Mouse (Mus musculus) spleen, adult 2 months (tissue): ENCODE data around the gene Cmklr1.

ENCODE experiments used
- CTCF ChIP-seq: fragments of 200-500 bp; IDR thresholded peaks from 2 replicates; pipeline ENCODE4 v1.5.1; 2011; ENCODE audit warnings: mild to moderate bottlenecking, inconsistent platforms; ENCODE audit not compliant: insufficient read depth, insufficient read length, insufficient replicate concordance; ENCODE audit errors: extremely low read depth
- POLR2A ChIP-seq: fragments of 200-500 bp; IDR thresholded peaks from 2 replicates; pipeline ENCODE4 v1.6.1; 2011; ENCODE audit warnings: low read depth, low read length, inconsistent platforms

DNA sequence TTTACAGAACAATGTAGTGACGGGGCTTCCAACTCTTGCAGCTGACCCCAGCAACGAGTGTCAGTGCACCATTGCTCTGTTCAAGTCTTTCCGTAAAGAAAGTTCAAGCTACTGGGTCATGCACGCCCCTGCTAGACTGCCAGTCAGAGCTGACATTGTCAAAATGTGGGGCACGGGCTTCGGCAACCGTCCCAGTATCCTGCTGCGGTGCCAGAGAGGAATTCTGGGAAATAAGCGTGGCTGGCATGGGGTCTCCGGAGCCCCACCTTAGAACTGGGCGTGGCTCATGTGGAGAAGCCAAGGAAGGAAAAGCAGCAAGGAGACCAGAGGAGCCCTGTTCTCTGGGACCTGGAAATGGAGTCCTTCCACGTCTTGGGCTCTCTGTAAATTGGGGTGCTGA, 84.4 kb downstream of the Cmklr1 start:
- TF ChIP-seq POLR2A, result no peak
- TF ChIP-seq CTCF, result no peak
